Comparison of ENCODE assay signal across 30 mouse cellular contexts in genomic region chr9:51019670-51020069, GRCm38 (mm10). TPM values are rescaled to one million over a fixed set of nuclear protein-coding genes. Genes with fewer than 3 reads are reported as not detected.
DNase-seq lines count a peak whose midpoint lies in the region; ATAC-seq and TF ChIP-seq lines count a peak whose summit lies in the region.
"Had no signal": no experiment of that assay in that cellular context is flagged by ENCODE, and none has a peak within 500 bp of the region (broad histone marks: within the 10 kb centered on the region; RNA-seq: fewer than 3 reads in every experiment).

No protein-coding gene starts in this region.

- no peak for TF ChIP-seq EP300 in CH12.LX (IDR thresholded peaks at IDR 0.05; ENCODE audit: low read length)

- peaks cover 2% of the 10 kb centered on the region for H3K27me3 ChIP-seq in CH12.LX (replicated peaks)
- H3K27me3 ChIP-seq: embryonic facial prominence, embryonic 13.5 days; embryonic facial prominence, embryonic 15.5 days; forebrain, embryonic 12.5 days had no signal

- no peaks in the 10 kb centered on the region for H3K36me3 ChIP-seq in CH12.LX (replicated peaks in 1 of 2; ENCODE audit: control insufficient read depth in 1 of 2, insufficient read depth in 1 of 2, low read length in 1 of 2)
- H3K36me3 ChIP-seq: embryonic facial prominence, embryonic 13.5 days; embryonic facial prominence, embryonic 15.5 days; forebrain, embryonic 10.5 days; forebrain, embryonic 12.5 days had no signal

- no peaks in the 10 kb centered on the region for H3K9me3 ChIP-seq in CH12.LX (replicated peaks; ENCODE audit: low read length)
- H3K9me3 ChIP-seq: embryonic facial prominence, embryonic 13.5 days; embryonic facial prominence, embryonic 15.5 days; forebrain, embryonic 10.5 days; forebrain, embryonic 12.5 days had no signal

- no peak for TF ChIP-seq CTCF in CH12.LX (conservative IDR thresholded peaks at IDR 0.05 in 1 of 2, IDR thresholded peaks at IDR 0.05 in 1 of 2; ENCODE audit: low read depth in 2 of 2, low read length in 2 of 2)

- TF ChIP-seq RAD21 in CH12.LX (IDR thresholded peaks at IDR 0.05; ENCODE audit: low read depth, low read length), result no peak

- no peak overlapping the region for H3K4me3 ChIP-seq in CH12.LX (replicated peaks in 1 of 3; ENCODE audit: low read depth in 2 of 3, low read length in 2 of 3, poor library complexity in 1 of 3)
- H3K4me3 ChIP-seq: embryonic facial prominence, embryonic 13.5 days; embryonic facial prominence, embryonic 15.5 days; erythroblast, embryonic 14.5 days; forebrain, embryonic 10.5 days; forebrain, embryonic 12.5 days had no signal

- dilution Hi-C loops in CH12.LX (cut with MboI; ENCODE audit: extremely low pct_ligation_motif_present, extremely low pct_unique_long_range_greater_than_20kb, low sequenced_read_pairs), result no loop called here

- no peaks in the 10 kb centered on the region for H3K79me2 ChIP-seq in CH12.LX (replicated peaks; ENCODE audit: control insufficient read depth, extremely low read depth, insufficient read depth, poor library complexity, severe bottlenecking)

- H3K9ac ChIP-seq in CH12.LX (ENCODE audit: insufficient read depth, low read depth), result no peak overlapping the region
- H3K9ac ChIP-seq: embryonic facial prominence, embryonic 13.5 days; embryonic facial prominence, embryonic 15.5 days; forebrain, embryonic 12.5 days had no signal

- no peak overlapping the region for H3K4me2 ChIP-seq in CH12.LX (ENCODE audit: insufficient read depth, low read depth, poor library complexity, severe bottlenecking)
- H3K4me2 ChIP-seq: embryonic facial prominence, embryonic 13.5 days; embryonic facial prominence, embryonic 15.5 days; forebrain, embryonic 12.5 days had no signal

- 0 out of 2 replicates have a peak, but pooled peaks have one; percentile 17 for ATAC-seq in megakaryocyte progenitor cell, adult 5-6 weeks (replicated peaks; ENCODE audit: poor library complexity)
- ATAC-seq: forebrain, embryonic 14.5 days; forebrain, embryonic 16.5 days had no signal

- in situ Hi-C loops in CH12.LX (cut with MboI; ENCODE audit: low pct_ligation_motif_present, low pct_unique_long_range_greater_than_20kb, low sequenced_read_pairs), result no loop called here

- TF ChIP-seq POLR2A in CH12.LX (IDR thresholded peaks at IDR 0.05; ENCODE audit: low read depth, low read length), result no peak

- H3K4me1 ChIP-seq in CH12.LX (ENCODE audit: control insufficient read depth in 1 of 2, insufficient read depth in 2 of 2), result peaks cover 9 to 15% of the 10 kb centered on the region in 2 experiments; a peak in 3 of 4 replicates
- H3K4me1 ChIP-seq: embryonic facial prominence, embryonic 13.5 days; embryonic facial prominence, embryonic 15.5 days; forebrain, embryonic 10.5 days; forebrain, embryonic 12.5 days had no signal

- peak; percentile 16 for DNase-seq in CD4-positive, CD25-positive, alpha-beta regulatory T cell, adult 2 months (ENCODE audit: low read depth, low spot score)
- no peak for DNase-seq in CH12.LX (ENCODE audit: extremely low read depth)
- peak; percentile 34 for DNase-seq in induced T-regulatory cell, adult 2 months (ENCODE audit: low read depth)
- no peak for DNase-seq in frontal cortex, adult 2 months (ENCODE audit: extremely low spot score in 1 of 2, low spot score in 1 of 2)
- no peak for DNase-seq in thymus, postnatal 10 days (ENCODE audit: low spot score in 2 of 2)
- no peak for DNase-seq in adrenal gland, adult 2 months
- DNase-seq: adrenal gland, postnatal 10 days; adrenal gland, postnatal 25 days; cerebellum, adult 11 months; cerebellum, adult 18-20 months; cerebellum, adult 8-10 months; cerebellum, adult 9-11 months; cerebellum, postnatal 14 days; cerebellum, postnatal 36 days; embryo, embryonic 11 days had no signal

- no peak overlapping the region for H3K27ac ChIP-seq in CH12.LX (ENCODE audit: insufficient read depth, low read depth)
- H3K27ac ChIP-seq: embryonic facial prominence, embryonic 13.5 days; embryonic facial prominence, embryonic 15.5 days; forebrain, embryonic 10.5 days; forebrain, embryonic 12.5 days had no signal

TF ChIP-seq in CH12.LX, 34 proteins besides CTCF, POLR2A, EP300 and RAD21:
- TF ChIP-seq MAFK (IDR thresholded peaks at IDR 0.05; ENCODE audit: insufficient replicate concordance, low read length) (peak; percentile 50; the same call in 1 of the 2 replicates), PAX5 (IDR thresholded peaks at IDR 0.05; ENCODE audit: low read length) (no peak)

RNA-seq across cellular contexts. Expression of gene Sik2, which starts 10.8 kb away (rescaled TPM):
- 7.3 and 8.2 TPM in 2 replicates for total RNA-seq in CH12.LX (2012; rRNA removed)
- total RNA-seq in CH12.LX (2014; rRNA removed), result 1.9 and 2.0 TPM in 2 replicates
- 4.4 and 6.0 TPM in 2 replicates for polyA plus RNA-seq in CH12.LX (2012; ENCODE audit: insufficient read length, low read depth)
- 27.1 and 27.3 TPM in 2 replicates for total RNA-seq in megakaryocyte progenitor cell, adult 5-6 weeks (2015)
- total RNA-seq in megakaryocyte progenitor cell, adult 5-6 weeks (2017), result 12.3 and 19.8 TPM in 2 replicates
- 18.0 and 22.4 TPM in 2 replicates for polyA plus RNA-seq in frontal cortex, adult 2 months (2012; rRNA removed)
- total RNA-seq in adrenal gland, adult 2 months (2021), result 100 to 1,000 TPM; 107 to 108 TPM
- 81.4 and 146 TPM in 2 replicates for polyA plus RNA-seq in adrenal gland, adult 2 months (2012; rRNA removed)

RNA-seq across cellular contexts. Expression of gene Btg4, which starts 41.0 kb away (rescaled TPM):
- total RNA-seq in CH12.LX (2012; rRNA removed) (not detected in 2 replicates), CH12.LX (2014; rRNA removed) (not detected in 2 replicates)
- not detected in 2 replicates for polyA plus RNA-seq in CH12.LX (2012; ENCODE audit: insufficient read length, low read depth)
- 0.10 TPM in 1 of 2 replicates, not detected in the other for total RNA-seq in megakaryocyte progenitor cell, adult 5-6 weeks (2015)
- not detected in 2 replicates for total RNA-seq in megakaryocyte progenitor cell, adult 5-6 weeks (2017)
- not detected in 2 replicates for polyA plus RNA-seq in frontal cortex, adult 2 months (2012; rRNA removed)
- total RNA-seq in adrenal gland, adult 2 months (2021), result not detected
- polyA plus RNA-seq in adrenal gland, adult 2 months (2012; rRNA removed), result not detected in 2 replicates
- total RNA-seq: adrenal gland, adult 18-20 months; adrenal gland, postnatal 10 days; adrenal gland, postnatal 25 days; adrenal gland, postnatal 4 days; common myeloid progenitor, adult 5-6 weeks; ES-E14; MEL had no signal
- polyA plus RNA-seq: brain, embryonic 14.5 days; embryonic facial prominence, embryonic 11.5 days; embryonic facial prominence, embryonic 13.5 days; erythroblast, embryonic 14.5 days; forebrain, embryonic 10.5 days; forebrain, embryonic 12.5 days; forebrain, embryonic 14.5 days; forebrain, embryonic 16.5 days had no signal

RNA-seq across cellular contexts. Expression of gene Layn, which starts 57.2 kb away (rescaled TPM):
- total RNA-seq in CH12.LX (2012; rRNA removed), result not detected in 2 replicates
- total RNA-seq in CH12.LX (2014; rRNA removed), result not detected in 2 replicates
- not detected in 2 replicates for polyA plus RNA-seq in CH12.LX (2012; ENCODE audit: insufficient read length, low read depth)
- 7.5 and 9.9 TPM in 2 replicates for total RNA-seq in megakaryocyte progenitor cell, adult 5-6 weeks (2015)
- total RNA-seq in megakaryocyte progenitor cell, adult 5-6 weeks (2017), result 38.0 and 41.9 TPM in 2 replicates
- polyA plus RNA-seq in frontal cortex, adult 2 months (2012; rRNA removed), result 3.9 and 4.8 TPM in 2 replicates
- 1 to 10 TPM; 5.8 to 9.1 TPM for total RNA-seq in adrenal gland, adult 2 months (2021)
- polyA plus RNA-seq in adrenal gland, adult 2 months (2012; rRNA removed), result 1.2 and 2.8 TPM in 2 replicates
- total RNA-seq: MEL had no signal
- polyA plus RNA-seq: erythroblast, embryonic 14.5 days had no signal

Comparison
In these comparisons a context has a peak if more than half of its experiments do, and no peak if none do; other contexts are left out.
1. DNase-seq: peak in CD4-positive, CD25-positive, alpha-beta regulatory T cell, adult 2 months (single experiment) and induced T-regulatory cell, adult 2 months (single experiment); none in CH12.LX (single experiment), frontal cortex, adult 2 months (0 of 2), thymus, postnatal 10 days (0 of 2) and adrenal gland, adult 2 months (single experiment).
2. RNA of gene Layn, which starts 57.2 kb away (total RNA-seq): 7.5 to 41.9 TPM in megakaryocyte progenitor cell, adult 5-6 weeks and 5.8 to 9.1 TPM in adrenal gland, adult 2 months; not detected in CH12.LX; every median in the first group is over 4 times any median in the second.